Mouse (Mus musculus) CD4-positive, CD25-positive, alpha-beta regulatory T cell, adult 4 months (primary cell): ENCODE data around the gene 2310079G19Rik. TPM values are rescaled to one million over a fixed set of nuclear protein-coding genes. Genes with fewer than 3 reads are reported as not detected.

Experiments
- ATAC-seq: one replicate; pipeline ENCODE4 v1.8.0; 2017
- polyA plus RNA-seq, 2 experiments: library from polyadenylated mRNA; unstranded; fragments of 100-300 nt; shearing (Covaris generic); gene quantifications; one replicate each; pipeline ENCODE4 v1.2.1; 2017

Gene 2310079G19Rik
- polyA plus RNA-seq = not detected

DNA sequence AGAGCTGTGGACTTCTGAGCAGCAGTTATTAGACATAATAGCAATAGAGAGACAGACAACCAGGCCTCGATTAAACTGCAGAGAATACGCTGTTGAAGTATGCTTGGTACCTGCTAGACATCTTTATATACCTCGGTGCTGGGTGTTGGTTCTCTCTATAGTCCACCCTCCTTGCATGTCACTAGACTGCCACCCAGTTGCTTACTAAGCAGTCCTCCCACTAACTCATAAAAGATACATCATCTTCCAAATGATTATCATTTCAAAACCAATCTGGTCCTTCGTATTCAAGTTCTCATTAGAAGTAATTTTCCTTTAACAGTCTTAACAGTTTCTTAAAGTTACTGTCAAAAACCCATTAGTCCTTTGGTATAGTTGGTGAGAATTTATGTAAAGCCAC lies at the start of gene 2310079G19Rik:
2310079G19Rik (minus strand) TSS at position 101 of the 400 bp plus-strand sequence.
- ATAC-seq = no peak

DNA sequence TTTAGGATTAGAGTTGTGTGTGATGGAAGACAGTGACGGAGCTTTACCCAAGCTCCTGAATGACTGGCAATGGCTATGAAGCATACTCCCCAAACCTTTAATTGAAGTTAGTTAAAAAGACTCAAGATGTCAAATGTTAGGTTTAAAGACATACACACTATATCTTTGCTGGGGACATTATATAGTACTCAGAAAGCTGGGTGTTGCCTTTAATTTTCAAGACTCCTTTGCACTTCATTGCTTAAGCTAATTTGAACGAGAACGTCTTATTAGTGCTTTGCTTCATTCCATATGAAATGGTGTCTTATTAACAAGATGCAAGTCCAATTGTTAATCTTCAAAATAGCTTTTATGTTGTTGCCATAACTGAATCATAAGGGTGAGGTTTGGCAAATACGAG lies 44.1 kb upstream of the 2310079G19Rik start, which contains the start of gene Krtap27-1:
Krtap27-1 (minus strand) TSS at position 101 of the 400 bp plus-strand sequence.
- no peak for ATAC-seq

DNA sequence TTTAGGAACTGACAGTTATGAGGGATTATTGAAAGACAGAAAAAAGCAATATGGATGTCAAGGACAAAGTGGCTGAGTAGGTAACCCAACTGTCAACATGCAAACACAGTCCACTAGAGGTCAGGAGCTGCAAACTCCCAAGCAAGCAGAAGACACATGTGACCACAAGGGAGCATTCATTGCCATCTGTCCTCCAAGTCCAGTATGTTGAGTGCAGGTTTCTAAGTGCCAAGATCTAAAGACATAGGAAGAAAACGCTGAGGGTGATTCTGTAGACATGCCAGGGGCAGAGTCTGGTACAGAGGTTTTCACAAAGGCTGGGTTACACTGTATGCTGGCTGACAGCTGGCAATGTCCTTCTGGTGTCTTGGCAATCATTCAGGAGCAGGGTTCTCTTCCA lies 30.0 kb upstream of the 2310079G19Rik start:
- peak; percentile 39 for ATAC-seq

DNA sequence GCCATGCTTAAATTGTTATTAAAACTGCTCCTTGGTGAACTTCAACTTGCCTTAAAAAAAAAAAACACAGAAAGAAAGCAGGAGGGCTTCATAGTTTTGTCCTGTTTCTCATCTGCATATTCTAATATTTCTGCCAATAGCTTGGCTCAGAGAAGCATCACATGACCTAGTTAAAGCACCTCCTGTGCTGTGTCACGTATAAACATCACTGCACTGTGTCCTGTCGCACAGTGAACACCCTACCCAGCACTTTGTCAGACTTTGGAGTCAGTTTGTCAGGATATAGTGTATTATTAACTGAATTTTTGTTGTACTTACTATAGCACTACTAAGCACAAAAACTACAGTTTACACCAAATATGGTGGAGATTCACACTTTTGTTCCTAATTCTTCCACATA lies 24.5 kb upstream of the 2310079G19Rik start:
- ATAC-seq = no peak

DNA sequence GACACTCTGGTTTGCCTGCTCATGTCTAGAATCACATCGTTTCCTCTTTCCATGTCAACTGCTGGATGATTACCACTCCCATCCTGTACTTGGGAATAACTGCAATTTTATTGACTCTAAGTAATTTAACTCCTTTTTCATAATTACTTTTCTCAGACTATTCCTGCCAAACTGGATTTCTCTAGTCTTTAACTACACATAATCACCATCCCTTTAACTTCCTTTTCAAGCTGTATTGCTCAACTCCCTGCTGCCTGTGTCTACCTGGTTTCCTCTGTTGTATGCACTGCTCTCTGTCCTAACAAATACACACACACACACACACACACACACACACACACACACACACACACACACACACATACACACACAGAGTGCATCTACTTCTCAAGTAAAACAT lies 23.6 kb upstream of the 2310079G19Rik start:
- ATAC-seq = no peak

DNA sequence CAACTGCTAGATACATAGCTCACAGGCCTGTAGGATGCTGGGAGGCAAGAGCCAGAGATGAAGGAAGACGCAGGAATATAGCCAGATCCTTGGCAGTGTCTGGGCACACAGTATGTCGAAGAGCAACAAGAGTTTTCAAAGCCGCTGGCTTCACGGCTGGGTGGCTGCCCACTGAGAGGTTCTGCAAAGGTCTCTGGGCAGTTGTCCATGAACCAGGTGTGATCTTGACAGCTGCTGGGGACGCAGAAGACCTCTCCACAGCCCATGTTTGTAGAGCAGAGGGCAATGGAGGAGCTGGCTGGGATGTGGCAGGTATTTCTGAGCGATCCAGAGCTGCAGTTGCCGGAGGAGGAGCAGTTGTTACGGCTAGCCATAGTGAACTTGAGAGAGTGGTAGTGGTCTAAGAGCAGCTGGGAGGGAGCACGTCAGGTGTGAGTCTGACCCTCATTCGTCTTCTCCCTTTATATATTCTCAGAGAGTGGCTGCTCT lies 19.9 kb upstream of the 2310079G19Rik start, which contains the start of gene Krtap26-1:
Krtap26-1 (minus strand) TSS at position 439 of the 489 bp plus-strand sequence.
- no peak for ATAC-seq

DNA sequence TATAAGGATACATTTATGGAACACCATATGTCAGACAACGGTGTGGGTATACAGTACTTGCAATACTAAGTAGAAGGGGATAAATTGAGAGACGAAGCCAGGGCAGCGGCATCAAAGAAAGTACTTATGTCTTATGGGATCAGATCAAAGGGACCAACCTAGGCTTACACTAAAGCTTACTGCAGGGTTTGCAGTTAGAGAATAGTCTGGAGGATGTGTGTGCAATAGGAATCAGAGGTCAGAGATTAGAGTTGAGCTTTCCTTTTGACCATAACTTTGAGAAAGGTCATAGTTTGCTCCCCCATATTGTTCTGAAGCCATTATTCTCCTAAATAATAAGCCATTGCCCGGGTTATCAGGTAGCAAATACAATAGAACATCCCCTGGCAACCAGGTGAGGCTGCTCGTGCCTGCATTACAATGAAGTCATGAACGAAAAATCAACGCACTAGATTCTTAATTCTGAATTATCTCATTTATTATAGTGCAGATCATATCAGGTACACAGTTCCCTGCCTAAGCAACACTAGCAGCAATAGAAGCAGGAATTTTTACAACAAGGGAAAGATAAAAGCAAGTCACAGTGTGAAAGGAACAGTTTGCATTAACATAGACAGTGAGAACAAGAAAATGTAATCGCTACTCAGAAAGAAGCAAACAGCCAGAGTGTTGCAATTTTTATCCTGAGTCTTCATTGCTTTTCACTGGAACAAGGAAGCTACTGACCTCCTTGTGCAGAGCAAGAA lies 19.1 kb upstream of the 2310079G19Rik start:
- ATAC-seq = no peak

DNA sequence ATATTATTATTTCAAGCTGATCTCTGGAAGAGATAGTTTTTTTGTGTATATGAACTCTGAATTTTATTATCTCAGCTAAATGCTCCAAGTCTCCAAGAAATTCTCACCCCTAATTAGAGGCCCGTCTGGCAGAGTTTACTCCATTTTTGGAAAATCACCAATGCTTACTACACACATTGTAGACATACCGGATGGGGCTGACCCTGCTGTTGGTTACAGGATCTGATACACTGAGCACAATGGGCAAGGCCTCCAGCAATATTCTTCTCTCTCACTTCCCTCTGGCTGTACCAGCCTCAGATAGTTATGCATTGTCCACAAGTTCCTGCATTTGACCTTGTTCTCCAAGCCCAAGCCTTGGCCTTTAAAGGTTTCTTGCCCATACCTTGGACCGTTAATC lies 12.6 kb upstream of the 2310079G19Rik start:
- no peak for ATAC-seq

DNA sequence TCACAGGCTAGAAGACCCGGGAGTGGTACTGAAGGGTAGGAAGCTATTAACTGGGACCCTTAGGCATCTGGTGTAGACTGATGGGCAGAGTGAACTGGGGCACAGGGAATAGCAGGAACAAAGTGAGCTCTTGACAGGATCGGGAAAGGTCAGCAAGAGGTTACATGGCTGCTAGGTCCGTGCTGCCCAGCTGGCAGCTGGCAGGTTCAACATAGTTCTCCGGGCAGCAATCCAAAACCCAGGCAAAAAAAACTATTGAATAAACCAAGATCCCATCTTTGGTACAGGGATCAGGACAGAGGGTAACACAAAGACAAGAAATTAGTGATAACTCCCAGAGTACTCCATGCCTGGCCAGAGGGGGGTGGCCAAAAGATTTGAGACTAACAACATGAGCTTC lies 7.7 kb upstream of the 2310079G19Rik start:
- no peak for ATAC-seq

DNA sequence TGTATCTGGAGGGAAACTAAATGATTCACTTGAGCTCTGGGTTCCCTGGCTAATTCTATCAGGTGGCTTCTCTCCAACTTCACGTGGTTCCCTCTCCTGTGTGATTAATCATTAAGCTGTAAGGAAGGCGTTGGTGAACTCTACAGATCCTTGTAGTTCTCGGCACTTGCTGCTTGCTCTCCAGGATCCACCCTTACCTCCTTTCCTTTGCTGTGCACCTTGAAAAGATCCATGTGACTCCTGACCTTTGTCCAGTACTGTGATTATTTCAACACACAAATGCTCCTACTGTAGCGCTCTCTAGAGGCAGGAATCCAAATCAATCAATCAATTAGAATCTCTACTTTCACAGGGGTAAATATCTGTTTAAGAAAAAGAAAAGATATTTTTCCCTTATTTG lies 4.0 kb upstream of the 2310079G19Rik start:
- ATAC-seq = no peak

DNA sequence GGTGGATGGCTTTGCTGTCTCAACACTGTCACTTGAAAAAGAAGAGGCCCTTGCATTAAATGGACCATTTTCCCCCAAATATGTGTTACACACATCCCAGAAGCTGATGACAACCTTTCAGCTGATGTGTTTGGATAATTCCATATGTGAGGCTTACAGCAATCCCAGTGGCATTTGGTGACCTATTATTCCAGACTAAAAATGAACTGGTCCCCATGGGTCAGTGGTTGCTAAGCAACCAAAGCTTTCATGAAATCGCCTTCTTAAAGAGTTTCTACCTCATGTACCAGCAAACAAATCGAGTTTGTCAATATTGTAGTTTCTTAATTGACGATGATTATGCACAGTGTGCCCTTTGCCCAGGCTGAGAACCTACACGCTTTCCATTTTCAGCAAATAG lies 14.8 kb downstream of the 2310079G19Rik start:
- no peak for ATAC-seq

DNA sequence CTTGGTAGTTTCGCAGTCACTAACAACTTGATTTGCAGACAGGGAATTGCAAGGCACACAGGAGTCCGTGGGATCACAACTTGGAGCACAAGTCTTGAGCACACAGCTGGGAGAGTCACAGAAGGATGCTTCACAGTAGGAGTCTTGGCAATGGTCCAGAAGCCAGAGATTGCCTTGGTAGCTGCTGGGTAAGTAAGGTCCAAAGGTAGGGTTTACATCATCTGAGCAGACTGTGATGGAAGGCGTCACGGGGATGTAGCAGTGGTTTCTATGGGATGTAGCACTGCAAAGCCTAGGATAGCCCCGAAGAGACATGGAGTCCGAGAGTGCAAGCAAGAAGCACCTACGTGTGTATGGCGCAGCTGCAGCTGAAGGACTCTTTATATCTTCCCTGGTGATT lies 15.5 kb downstream of the 2310079G19Rik start, which contains the start of gene Krtap24-1:
Krtap24-1 (minus strand) TSS at position 358 of the 400 bp plus-strand sequence.
- ATAC-seq = no peak

DNA sequence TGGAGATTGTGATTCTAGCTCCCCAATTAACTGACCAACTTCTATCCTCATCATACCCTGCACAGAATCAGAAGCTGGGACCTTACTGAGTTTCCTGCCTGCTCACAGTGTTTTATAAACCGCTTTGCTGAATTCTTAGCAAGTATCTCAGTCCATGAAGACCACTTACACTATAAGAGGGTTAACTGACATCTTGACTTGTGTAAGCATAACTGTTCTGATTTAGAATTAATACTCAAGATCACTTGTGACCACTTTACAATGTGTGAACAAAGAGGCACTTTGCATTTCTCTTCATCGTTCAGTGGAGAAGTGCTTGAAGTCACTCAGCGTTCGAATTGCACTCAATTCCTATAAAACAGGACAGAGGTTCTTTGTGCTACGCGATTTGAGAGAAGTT lies 22.9 kb downstream of the 2310079G19Rik start:
- ATAC-seq = no peak

DNA sequence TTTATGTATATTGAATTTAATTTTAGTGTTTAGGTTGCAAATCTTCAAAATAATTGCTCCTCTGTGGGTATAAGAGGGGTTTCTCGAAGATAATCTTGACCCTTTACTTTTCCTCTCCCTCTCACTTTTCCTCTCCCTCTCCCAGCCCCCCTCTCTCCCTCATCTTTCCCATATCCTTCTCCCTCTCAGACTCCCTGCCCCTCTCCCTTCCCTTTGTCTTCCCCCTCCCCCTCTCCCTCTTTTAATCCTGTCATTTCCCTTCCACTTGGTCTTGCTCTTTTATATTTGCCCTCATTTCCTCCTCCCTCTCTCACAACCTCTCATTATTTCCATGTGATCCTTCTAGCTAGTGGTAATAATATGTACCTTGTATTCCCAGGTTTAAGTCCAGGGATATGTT lies 25.0 kb downstream of the 2310079G19Rik start:
- ATAC-seq = no peak

DNA sequence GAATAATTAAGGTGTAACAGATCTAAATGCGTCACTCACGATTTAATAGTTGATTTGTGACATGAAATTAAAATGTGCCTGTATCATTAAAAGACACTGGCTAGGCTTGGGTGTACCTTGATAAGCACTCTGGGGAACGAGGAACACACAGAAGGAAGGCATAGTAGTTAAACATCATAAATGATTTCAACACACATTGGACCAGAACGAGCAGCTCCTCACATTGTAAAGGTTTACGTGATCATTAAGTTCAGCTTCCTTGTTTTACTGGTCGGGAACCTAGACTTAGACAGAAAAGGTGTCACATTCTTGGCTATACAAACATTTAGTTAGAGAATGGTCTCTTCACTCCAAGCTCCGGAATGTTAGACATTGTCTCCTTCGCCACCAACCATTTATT lies 27.2 kb downstream of the 2310079G19Rik start:
- ATAC-seq = no peak

DNA sequence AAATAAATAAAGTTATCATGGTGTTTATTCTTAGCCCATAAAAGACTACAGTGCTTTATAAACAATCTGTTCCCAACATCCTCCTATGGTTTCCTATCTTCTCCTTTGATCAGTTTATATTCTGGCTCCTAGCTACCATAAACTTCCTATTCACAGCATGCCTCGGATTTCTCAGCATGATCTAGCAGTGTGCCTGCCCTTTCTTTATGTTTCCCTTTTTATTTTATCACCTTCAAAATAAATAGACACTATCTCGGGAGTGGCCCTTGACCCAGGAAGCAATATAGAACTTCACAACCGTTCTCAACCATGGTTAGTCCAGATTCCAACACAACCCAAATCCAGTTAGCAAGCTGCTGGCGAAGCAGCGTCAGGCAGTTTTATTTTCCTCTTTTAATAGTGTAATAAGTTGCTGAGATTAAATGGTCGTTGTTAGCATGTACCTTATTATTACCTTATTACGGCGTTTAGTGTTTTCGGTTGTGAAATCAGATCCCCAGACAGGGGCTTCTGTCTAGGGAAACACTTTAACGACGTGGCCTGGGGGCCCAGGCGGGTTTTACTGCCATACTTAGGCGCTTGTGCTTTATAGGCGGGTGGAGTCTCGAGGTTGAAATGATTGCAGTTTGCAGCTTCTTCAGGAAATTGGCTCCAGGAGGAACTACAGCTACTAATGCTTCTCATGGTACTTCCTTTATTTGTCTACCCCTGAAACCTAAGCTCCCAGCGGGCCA lies 27.8 kb downstream of the 2310079G19Rik start:
- ATAC-seq = no peak

DNA sequence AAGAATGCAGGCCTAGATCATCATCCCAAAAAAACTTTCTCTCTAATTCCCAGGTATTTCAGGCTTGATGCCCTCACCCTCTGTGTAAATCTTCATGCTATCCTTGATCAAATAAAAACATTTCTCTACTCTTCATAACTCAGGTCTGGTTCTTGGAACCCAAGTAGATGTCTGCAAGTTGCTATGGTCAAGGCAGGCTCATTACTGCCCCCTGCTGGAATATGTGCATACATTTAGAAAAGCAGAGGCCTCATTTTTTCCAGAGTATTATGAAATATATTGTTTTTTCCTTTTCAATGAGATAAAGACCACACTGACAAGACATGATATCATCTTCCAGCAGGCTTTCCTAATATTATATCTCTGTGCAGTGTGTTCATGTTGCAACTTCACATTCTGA lies 34.7 kb downstream of the 2310079G19Rik start:
- no peak for ATAC-seq

DNA sequence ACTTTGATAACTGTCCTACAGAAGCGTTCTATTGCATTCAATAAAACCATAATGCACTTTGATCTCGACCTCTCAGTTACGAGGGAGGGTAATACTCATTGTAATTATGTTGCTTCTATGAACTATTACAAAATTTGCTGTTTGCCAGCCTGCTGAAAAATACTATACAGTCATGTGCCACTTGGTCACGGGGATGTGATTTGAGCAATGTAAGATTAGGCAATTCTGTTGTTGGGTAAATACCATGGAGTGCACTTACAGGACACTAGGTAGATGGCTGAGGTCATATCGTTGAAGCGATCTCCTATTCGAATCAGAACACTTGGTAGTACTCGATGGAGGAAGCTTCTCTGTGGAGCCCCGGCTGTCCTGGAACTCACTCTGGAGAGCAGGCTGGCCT lies 44.1 kb downstream of the 2310079G19Rik start:
- ATAC-seq = no peak

Other genes starting within 250 kb of the 2310079G19Rik start
- not detected for gene Cldn17, start 120.7 kb downstream of the 2310079G19Rik start, polyA plus RNA-seq
- gene Cldn8, start 64.5 kb downstream of the 2310079G19Rik start, polyA plus RNA-seq = not detected
- gene Krtap24-1, start 15.4 kb downstream of the 2310079G19Rik start, polyA plus RNA-seq = not detected
- gene Krtap26-1, start 20.1 kb upstream of the 2310079G19Rik start, polyA plus RNA-seq = not detected
- not detected for gene Krtap27-1, start 44.0 kb upstream of the 2310079G19Rik start, polyA plus RNA-seq
- not detected for gene 2310061N02Rik, start 80.3 kb upstream of the 2310079G19Rik start, polyA plus RNA-seq
- gene Krtap13-1, start 101.2 kb upstream of the 2310079G19Rik start, polyA plus RNA-seq = not detected
- not detected for gene Krtap13, start 124.0 kb upstream of the 2310079G19Rik start, polyA plus RNA-seq
- gene 2310034C09Rik, start 131.2 kb upstream of the 2310079G19Rik start, polyA plus RNA-seq = not detected
- gene 2310057N15Rik, start 146.5 kb upstream of the 2310079G19Rik start, polyA plus RNA-seq = not detected
- gene Gm5965, start 150.2 kb upstream of the 2310079G19Rik start, polyA plus RNA-seq = not detected
- not detected for gene Gm20741, start 184.6 kb upstream of the 2310079G19Rik start, polyA plus RNA-seq
- gene Krtap15, start 192.5 kb upstream of the 2310079G19Rik start, polyA plus RNA-seq = not detected
- not detected for gene Krtap14, start 198.5 kb upstream of the 2310079G19Rik start, polyA plus RNA-seq
- not detected for gene Krtap19-1, start 241.7 kb upstream of the 2310079G19Rik start, polyA plus RNA-seq
- gene Krtap19-2, start 246.6 kb upstream of the 2310079G19Rik start, polyA plus RNA-seq = not detected